Mouse (Mus musculus) cerebral cortex, adult 2 months (tissue): ENCODE measurements around the gene Znhit2.

Source experiments
- WGBS: fragments of 180-500 bp; shearing (Covaris S2); methylation state at CpG from one replicate; pipeline ENCODE4 v1.1.7; 2018; 5-methylcytosine and 5-hydroxymethylcytosine counted together

Znhit2 gene

GRCm38 (mm10) chr19:6076564-6077393 lies 15.8 kb downstream of the Znhit2 start, which contains the start of gene Vps51:
Vps51 (minus strand) TSS chr19:6077231.
- whole genome bisulfite sequencing, result under 1% methylated on average over 33 of the region's 33 CpGs

GRCm38 (mm10) chr19:6079983-6080480 lies 19.0 kb downstream of the Znhit2 start, which contains the start of gene Tmem262:
Tmem262 (plus strand) TSS chr19:6080033.
- WGBS, result 96% methylated on average over 12 of the region's 12 CpGs

- WGBS, result 67% methylated on average over 9 of the region's 9 CpGs
These were observed 21.2 kb downstream of the Znhit2 start, which contains the start of gene Gm28374 for GRCm38 (mm10) chr19:6082156-6082555. Gm28374 (minus strand) TSS chr19:6082256.

- under 1% methylated on average over 58 of the region's 58 CpGs for WGBS
These were observed 23.7 kb downstream of the Znhit2 start, which contains the start of the genes Zfpl1 and Cdca5 for GRCm38 (mm10) chr19:6084478-6085248. Zfpl1 (minus strand) TSS chr19:6084956. Cdca5 (plus strand) TSS chr19:6084983.

- under 1% methylated on average over 17 of the region's 17 CpGs for WGBS
These were observed 24.5 kb downstream of the Znhit2 start for GRCm38 (mm10) chr19:6085417-6085879.

GRCm38 (mm10) chr19:6088841-6089240 lies 27.8 kb downstream of the Znhit2 start:
- WGBS, result 93% methylated on average over 13 of the region's 13 CpGs

- WGBS, result 93% methylated on average over 7 of the region's 7 CpGs
These were observed 33.1 kb downstream of the Znhit2 start, which contains the start of gene AC131692.1 for GRCm38 (mm10) chr19:6094119-6094518. AC131692.1 (plus strand) TSS chr19:6094419.

GRCm38 (mm10) chr19:6097847-6098246 lies 36.9 kb downstream of the Znhit2 start:
- 89% methylated on average over 3 of the region's 3 CpGs for WGBS

GRCm38 (mm10) chr19:6101186-6101585 lies 40.2 kb downstream of the Znhit2 start:
- WGBS, result 82% methylated on average over 6 of the region's 6 CpGs

- WGBS, result 84% methylated on average over 6 of the region's 6 CpGs
These were observed 41.3 kb downstream of the Znhit2 start for GRCm38 (mm10) chr19:6102169-6102853.

GRCm38 (mm10) chr19:6104476-6104875 lies 43.5 kb downstream of the Znhit2 start:
- WGBS, result 94% methylated on average over 4 of the region's 4 CpGs

GRCm38 (mm10) chr19:6105586-6105985 lies 44.6 kb downstream of the Znhit2 start, which contains the start of gene Naaladl1:
Naaladl1 (plus strand) TSS chr19:6105782.
- WGBS, result 87% methylated on average over 7 of the region's 7 CpGs
